Mouse (Mus musculus): Measurements from ENCODE around the gene Phactr2.

The Phactr2 gene

GRCm38 (mm10) chr10:13401971-13402370 lies 72.2 kb downstream of the Phactr2 start:
- no peak for DNase-seq (ENCODE audit: low spot score)

GRCm38 (mm10) chr10:13395753-13396152 lies 78.5 kb downstream of the Phactr2 start:
- no peak for DNase-seq (ENCODE audit: low spot score)

GRCm38 (mm10) chr10:13394000-13394399 lies 80.2 kb downstream of the Phactr2 start:
- DNase-seq (ENCODE audit: low spot score): no peak

GRCm38 (mm10) chr10:13388116-13388922 lies 85.9 kb downstream of the Phactr2 start:
- DNase-seq (ENCODE audit: low spot score): no peak

GRCm38 (mm10) chr10:13384866-13385265 lies 89.3 kb downstream of the Phactr2 start:
- no peak for DNase-seq (ENCODE audit: low spot score)

- DNase-seq (ENCODE audit: low spot score): no peak
Observed at GRCm38 (mm10) chr10:13377895-13378294, 96.3 kb downstream of the Phactr2 start.

GRCm38 (mm10) chr10:13376428-13377260 lies 97.6 kb downstream of the Phactr2 start:
- DNase-seq (ENCODE audit: low spot score): no peak

GRCm38 (mm10) chr10:13375820-13376219 lies 98.4 kb downstream of the Phactr2 start:
- no peak for DNase-seq (ENCODE audit: low spot score)

GRCm38 (mm10) chr10:13369581-13370375 lies 104.4 kb downstream of the Phactr2 start:
- no peak for DNase-seq (ENCODE audit: low spot score)

GRCm38 (mm10) chr10:13364286-13364580 lies 110.0 kb downstream of the Phactr2 start:
- DNase-seq (ENCODE audit: low spot score): no peak

- no peak for DNase-seq (ENCODE audit: low spot score)
Observed at GRCm38 (mm10) chr10:13363499-13364285, 110.5 kb downstream of the Phactr2 start.

- no peak for DNase-seq (ENCODE audit: low spot score)
Observed at GRCm38 (mm10) chr10:13360913-13361312, 113.3 kb downstream of the Phactr2 start.

GRCm38 (mm10) chr10:13359846-13360245 lies 114.4 kb downstream of the Phactr2 start:
- no peak for DNase-seq (ENCODE audit: low spot score)

GRCm38 (mm10) chr10:13358679-13359078 lies 115.5 kb downstream of the Phactr2 start:
- no peak for DNase-seq (ENCODE audit: low spot score)

GRCm38 (mm10) chr10:13346609-13347290 lies 127.5 kb downstream of the Phactr2 start:
- DNase-seq (ENCODE audit: low spot score): no peak

GRCm38 (mm10) chr10:13340583-13340982 lies 133.6 kb downstream of the Phactr2 start:
- no peak for DNase-seq (ENCODE audit: low spot score)

GRCm38 (mm10) chr10:13336964-13337363 lies 137.2 kb downstream of the Phactr2 start:
- DNase-seq (ENCODE audit: low spot score): no peak

GRCm38 (mm10) chr10:13335814-13336213 lies 138.4 kb downstream of the Phactr2 start:
- no peak for DNase-seq (ENCODE audit: low spot score)

GRCm38 (mm10) chr10:13335347-13335746 lies 138.9 kb downstream of the Phactr2 start:
- DNase-seq (ENCODE audit: low spot score): no peak

GRCm38 (mm10) chr10:13333781-13334180 lies 140.4 kb downstream of the Phactr2 start:
- no peak for DNase-seq (ENCODE audit: low spot score)

GRCm38 (mm10) chr10:13332985-13333384 lies 141.2 kb downstream of the Phactr2 start:
- DNase-seq (ENCODE audit: low spot score): no peak

All from T-cell, adult 2 months (primary cell).